Mouse (Mus musculus) brain, embryonic 14.5 days (tissue): ENCODE measurements around the gene Slc13a1.

ENCODE experiments used
- CTCF ChIP-seq: fragments of 200-500 bp; IDR thresholded peaks from 2 replicates; pipeline ENCODE4 v1.5.1; 2012; ENCODE audit warnings: inconsistent platforms, mild to moderate bottlenecking, moderate library complexity, borderline replicate concordance; ENCODE audit not compliant: insufficient read depth, insufficient read length; ENCODE audit errors: extremely low read depth
- POLR2A ChIP-seq: fragments of 200-500 bp; IDR thresholded peaks from 2 replicates; pipeline ENCODE4 v1.6.1; 2012; ENCODE audit warnings: mild to moderate bottlenecking, inconsistent platforms, borderline replicate concordance; ENCODE audit not compliant: poor library complexity, insufficient read depth, insufficient read length, severe bottlenecking; ENCODE audit errors: extremely low read depth

GRCm38 (mm10) chr6:24122632-24123031, 45.3 kb downstream of the Slc13a1 start:
- TF ChIP-seq CTCF, result no peak
- TF ChIP-seq POLR2A, result no peak
